Mouse (Mus musculus): ENCODE measurements at regions not wholly inside any gene's neighbourhood (a gene's known extent, or its start where the extent isn't known, plus 50 kb on each side); places are given as distances from the start of the nearest gene placed in this dataset.

- H3K27me3 ChIP-seq (ENCODE audit: control insufficient read depth, insufficient read depth, low read length), result no peaks in the 10 kb centered on the region
- H3K4me2 ChIP-seq (ENCODE audit: low read depth, severe bottlenecking), result no peak overlapping the region
- 85% methylated on average over 12 of the region's 12 CpGs for WGBS
- H3K27ac ChIP-seq (replicated peaks; ENCODE audit: low read depth, low read length), result no peak overlapping the region
- ATAC-seq (ENCODE audit: insufficient number of reproducible peaks, low FRiP score, low TSS enrichment, low read depth) (no peak), DNase-seq (ENCODE audit: low spot score) (no peak)
- no peak overlapping the region for H3K9ac ChIP-seq (ENCODE audit: low read length)
- no peaks in the 10 kb centered on the region for H3K36me3 ChIP-seq (ENCODE audit: control insufficient read depth, insufficient read depth, low read length)
- no peaks in the 10 kb centered on the region for H3K9me3 ChIP-seq (ENCODE audit: control insufficient read depth, low read length)
- H3K4me1 ChIP-seq (ENCODE audit: control insufficient read depth, insufficient read depth, low read length), result no peaks in the 10 kb centered on the region
- no peak overlapping the region for H3K4me3 ChIP-seq (ENCODE audit: low read depth, low read length)
Measured at GRCm38 (mm10) chr13:59393231-59393938, 191.6 kb downstream of the Agtpbp1 start.

- no peak for DNase-seq (ENCODE audit: low spot score)
- 92% methylated on average over 4 of the region's 4 CpGs for WGBS
- Histone ChIP-seq H3K9me3 (ENCODE audit: control insufficient read depth, low read length) (no peaks in the 10 kb centered on the region), H3K27me3 (ENCODE audit: control insufficient read depth, insufficient read depth, low read length) (no peaks in the 10 kb centered on the region), H3K4me1 (ENCODE audit: control insufficient read depth, insufficient read depth, low read length) (no peaks in the 10 kb centered on the region), H3K4me3 (ENCODE audit: low read depth, low read length) (no peak overlapping the region), H3K36me3 (ENCODE audit: control insufficient read depth, insufficient read depth, low read length) (no peaks in the 10 kb centered on the region), H3K9ac (ENCODE audit: low read length) (no peak overlapping the region), H3K4me2 (ENCODE audit: low read depth, severe bottlenecking) (no peak overlapping the region), H3K27ac (replicated peaks; ENCODE audit: low read depth, low read length) (no peak overlapping the region)
- no peak for ATAC-seq (ENCODE audit: insufficient number of reproducible peaks, low FRiP score, low TSS enrichment, low read depth)
Measured at GRCm38 (mm10) chr13:59392828-59393227, 192.2 kb downstream of the Agtpbp1 start.

- 86% methylated on average over 14 of the region's 14 CpGs for WGBS
- Histone ChIP-seq H3K9me3 (ENCODE audit: control insufficient read depth, low read length) (no peaks in the 10 kb centered on the region), H3K9ac (ENCODE audit: low read length) (no peak overlapping the region), H3K4me1 (ENCODE audit: control insufficient read depth, insufficient read depth, low read length) (no peaks in the 10 kb centered on the region), H3K27ac (replicated peaks; ENCODE audit: low read depth, low read length) (no peak overlapping the region), H3K27me3 (ENCODE audit: control insufficient read depth, insufficient read depth, low read length) (no peaks in the 10 kb centered on the region), H3K4me3 (ENCODE audit: low read depth, low read length) (no peak overlapping the region), H3K4me2 (ENCODE audit: low read depth, severe bottlenecking) (no peak overlapping the region), H3K36me3 (ENCODE audit: control insufficient read depth, insufficient read depth, low read length) (no peaks in the 10 kb centered on the region)
- no peak for DNase-seq (ENCODE audit: low spot score)
- ATAC-seq (ENCODE audit: insufficient number of reproducible peaks, low FRiP score, low TSS enrichment, low read depth), result no peak
Measured at GRCm38 (mm10) chr13:59387627-59388325, 197.3 kb downstream of the Agtpbp1 start.

DNA sequence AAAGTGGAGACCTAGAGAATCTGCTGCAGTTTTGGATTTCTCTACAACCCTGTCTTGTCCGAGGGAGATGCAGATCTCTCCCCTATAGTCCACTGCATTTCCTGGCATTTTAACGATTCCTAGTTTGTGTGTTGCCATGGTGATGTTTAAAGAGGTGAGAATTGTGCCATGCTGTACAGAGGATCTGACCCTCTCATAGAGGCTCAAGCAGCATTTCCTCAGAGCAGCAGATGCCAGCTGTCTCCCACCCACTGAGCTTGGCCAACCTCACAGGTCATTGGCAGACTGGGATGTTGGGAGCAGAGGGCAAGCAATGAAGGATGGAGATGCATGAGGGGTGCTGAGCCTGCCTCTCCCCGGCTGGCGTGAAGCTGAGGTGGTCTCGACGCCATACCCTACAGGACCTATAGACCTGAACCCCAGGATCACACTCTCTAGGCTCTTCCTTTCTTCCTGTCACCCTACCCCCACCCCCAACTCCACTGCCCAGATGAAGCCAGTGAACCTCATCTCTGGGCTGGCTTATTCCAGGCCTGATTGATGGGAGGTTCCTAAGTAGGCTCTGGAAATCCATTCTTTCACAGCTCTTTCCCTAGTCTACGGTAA, 198.0 kb downstream of the Agtpbp1 start:
- ATAC-seq (ENCODE audit: insufficient number of reproducible peaks, low FRiP score, low TSS enrichment, low read depth), result no peak

DNA sequence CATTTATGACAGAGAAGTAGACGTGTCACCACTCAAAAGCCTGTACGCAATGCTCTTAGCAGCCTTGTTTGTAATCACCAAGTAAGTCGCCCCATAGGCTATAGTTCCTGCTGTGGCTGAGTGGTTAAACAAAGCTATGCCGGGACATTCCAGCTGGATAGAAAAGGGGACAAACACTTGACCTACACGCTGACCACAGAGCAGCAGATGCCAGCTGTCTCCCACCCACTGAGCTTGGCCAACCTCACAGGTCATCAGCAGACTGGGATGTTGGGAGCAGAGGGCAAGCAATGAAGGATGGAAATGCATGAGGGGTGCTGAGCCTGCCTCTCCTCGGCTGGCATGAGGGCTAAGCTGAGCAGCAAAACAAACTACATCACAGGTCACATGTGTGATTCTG, 199.2 kb downstream of the Agtpbp1 start:
- Histone ChIP-seq H3K4me3 (ENCODE audit: low read depth, low read length) (no peak overlapping the region), H3K9ac (ENCODE audit: low read length) (no peak overlapping the region), H3K4me1 (ENCODE audit: control insufficient read depth, insufficient read depth, low read length) (no peaks in the 10 kb centered on the region), H3K4me2 (ENCODE audit: low read depth, severe bottlenecking) (no peak overlapping the region), H3K27ac (replicated peaks; ENCODE audit: low read depth, low read length) (no peak overlapping the region), H3K27me3 (ENCODE audit: control insufficient read depth, insufficient read depth, low read length) (no peaks in the 10 kb centered on the region), H3K9me3 (ENCODE audit: control insufficient read depth, low read length) (no peaks in the 10 kb centered on the region), H3K36me3 (ENCODE audit: control insufficient read depth, insufficient read depth, low read length) (no peaks in the 10 kb centered on the region)
- ATAC-seq (ENCODE audit: insufficient number of reproducible peaks, low FRiP score, low TSS enrichment, low read depth) (no peak), DNase-seq (ENCODE audit: low spot score) (no peak)
- WGBS, result 78% methylated on average over 6 of the region's 6 CpGs

More for the DNA sequence above, 198.0 kb downstream of the Agtpbp1 start:
- H3K36me3 ChIP-seq (ENCODE audit: control insufficient read depth, insufficient read depth, low read length), result no peaks in the 10 kb centered on the region
- H3K4me2 ChIP-seq (ENCODE audit: low read depth, severe bottlenecking), result no peak overlapping the region
- H3K4me1 ChIP-seq (ENCODE audit: control insufficient read depth, insufficient read depth, low read length), result no peaks in the 10 kb centered on the region
- no peak overlapping the region for H3K27ac ChIP-seq (replicated peaks; ENCODE audit: low read depth, low read length)
- H3K9me3 ChIP-seq (ENCODE audit: control insufficient read depth, low read length), result no peaks in the 10 kb centered on the region
- no peaks in the 10 kb centered on the region for H3K27me3 ChIP-seq (ENCODE audit: control insufficient read depth, insufficient read depth, low read length)
- H3K4me3 ChIP-seq (ENCODE audit: low read depth, low read length), result no peak overlapping the region
- DNase-seq (ENCODE audit: low spot score), result no peak
- 81% methylated on average over 7 of the region's 7 CpGs for WGBS
- no peak overlapping the region for H3K9ac ChIP-seq (ENCODE audit: low read length)

DNA sequence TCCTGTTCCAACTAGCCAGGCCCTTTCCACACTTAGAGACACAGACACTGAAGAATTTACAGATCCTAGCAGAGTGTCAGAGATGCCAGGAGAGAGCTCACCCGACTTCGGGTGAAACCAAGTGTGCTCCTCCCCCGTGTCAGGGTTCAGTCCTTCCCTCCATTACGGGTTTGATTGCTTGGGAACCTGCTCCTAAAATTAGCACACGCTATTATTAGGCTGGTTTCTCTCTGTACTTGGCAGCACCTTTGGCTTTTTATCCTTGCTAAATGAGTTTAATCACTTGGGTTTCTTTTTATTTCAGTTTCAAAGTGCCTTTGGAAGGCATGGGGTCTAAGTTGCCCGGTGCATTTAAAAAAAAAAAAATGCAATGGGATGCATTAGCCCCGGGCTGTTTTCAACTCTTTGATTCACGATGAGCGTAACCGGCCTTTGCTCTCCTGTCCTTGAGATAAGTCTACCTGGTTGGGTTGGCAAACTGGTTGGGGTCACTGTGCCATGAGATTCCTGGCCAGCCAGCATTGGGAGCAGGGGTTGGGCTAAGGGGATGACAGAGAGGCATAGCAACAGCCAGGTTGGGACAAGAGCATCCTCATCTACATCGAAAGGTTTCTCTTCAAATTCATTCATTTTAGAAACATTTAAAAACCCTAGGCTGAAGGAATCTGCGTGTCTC, 214.7 kb downstream of the Agtpbp1 start:
- H3K27ac ChIP-seq (replicated peaks; ENCODE audit: low read depth, low read length), result no peak overlapping the region
- H3K4me2 ChIP-seq (ENCODE audit: low read depth, severe bottlenecking), result no peak overlapping the region
- H3K9me3 ChIP-seq (ENCODE audit: control insufficient read depth, low read length), result no peaks in the 10 kb centered on the region
- no peaks in the 10 kb centered on the region for H3K36me3 ChIP-seq (ENCODE audit: control insufficient read depth, insufficient read depth, low read length)
- ATAC-seq (ENCODE audit: insufficient number of reproducible peaks, low FRiP score, low TSS enrichment, low read depth) (no peak), DNase-seq (ENCODE audit: low spot score) (no peak)
- no peaks in the 10 kb centered on the region; the same call in 1 of the 2 replicates for H3K4me1 ChIP-seq (ENCODE audit: control insufficient read depth, insufficient read depth, low read length)
- WGBS, result 81% methylated on average over 12 of the region's 12 CpGs
- H3K4me3 ChIP-seq (ENCODE audit: low read depth, low read length), result no peak overlapping the region
- no peak overlapping the region for H3K9ac ChIP-seq (ENCODE audit: low read length)
- no peaks in the 10 kb centered on the region for H3K27me3 ChIP-seq (ENCODE audit: control insufficient read depth, insufficient read depth, low read length)

- Histone ChIP-seq H3K9ac (ENCODE audit: low read length) (no peak overlapping the region), H3K36me3 (ENCODE audit: control insufficient read depth, insufficient read depth, low read length) (no peaks in the 10 kb centered on the region), H3K4me2 (ENCODE audit: low read depth, severe bottlenecking) (no peak overlapping the region), H3K4me1 (ENCODE audit: control insufficient read depth, insufficient read depth, low read length) (no peaks in the 10 kb centered on the region; the same call in 1 of the 2 replicates), H3K27ac (replicated peaks; ENCODE audit: low read depth, low read length) (no peak overlapping the region), H3K4me3 (ENCODE audit: low read depth, low read length) (no peak overlapping the region), H3K9me3 (ENCODE audit: control insufficient read depth, low read length) (no peaks in the 10 kb centered on the region), H3K27me3 (ENCODE audit: control insufficient read depth, insufficient read depth, low read length) (no peaks in the 10 kb centered on the region)
- DNase-seq (ENCODE audit: low spot score) (no peak), ATAC-seq (ENCODE audit: insufficient number of reproducible peaks, low FRiP score, low TSS enrichment, low read depth) (no peak)
- WGBS, result 58% methylated on average over 13 of the region's 13 CpGs
Measured at GRCm38 (mm10) chr13:59368550-59369449, 216.2 kb downstream of the Agtpbp1 start.
